Mouse (Mus musculus): ENCODE data around the gene Vnn3. TPM values are rescaled to one million over a fixed set of nuclear protein-coding genes. Genes with fewer than 3 reads are reported as not detected.
A peak's percentile ranks its signal among the peaks of the same experiment; 100 is the strongest.

Vnn3 gene
- polyA plus RNA-seq (2016; fragmentation: Nextera tagmentation; extraction: Ambion mirVana) = not detected in 2 replicates

- Histone ChIP-seq H3K4me1 (replicated peaks) (no peaks in the 10 kb centered on the region), H3K4me3 (no peak within 1 kb of the TSS), H3K9me3 (replicated peaks) (no peaks in the 10 kb centered on the region), H3K4me2 (no peak within 1 kb of the TSS), H3K27ac (ENCODE audit: poor library complexity, severe bottlenecking) (no peak within 1 kb of the TSS), H3K9ac (no peak within 1 kb of the TSS), H3K27me3 (replicated peaks) (no peaks in the 10 kb centered on the region), H3K36me3 (no peaks in the 10 kb centered on the region)
- no peak for ATAC-seq (ENCODE audit: insufficient number of reproducible peaks, low FRiP score)
- 79% methylated on average over 4 of the region's 4 CpGs for WGBS
Observed at GRCm38 (mm10) chr10:23851228-23851912, at the start of gene Vnn3. Gene Vnn3, plus strand, starts transcription at chr10:23851462.

DNA sequence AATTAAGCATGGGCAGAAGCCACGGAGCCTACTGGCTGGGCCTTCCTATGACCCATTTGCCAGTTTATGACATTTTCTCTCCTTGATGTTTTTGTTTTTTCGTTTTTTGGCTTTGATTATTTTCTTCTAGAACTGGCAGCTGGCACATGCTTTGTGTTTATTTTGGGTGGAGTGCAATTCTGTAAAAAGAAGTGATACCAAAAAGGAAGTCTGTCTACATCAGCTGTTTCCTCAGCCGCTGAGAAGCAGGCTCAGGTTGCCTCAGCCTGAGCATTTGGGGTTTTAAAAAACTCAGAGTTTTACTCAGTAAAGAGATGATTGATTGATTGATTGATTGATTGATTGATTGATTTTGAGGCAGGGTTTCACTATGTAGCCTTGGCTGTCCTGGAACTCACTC lies 48.4 kb upstream of the Vnn3 start:
- ATAC-seq (ENCODE audit: insufficient number of reproducible peaks, low FRiP score) = no peak
- no peak overlapping the region for H3K4me2 ChIP-seq
- 42% methylated on average over 3 of the region's 3 CpGs for WGBS
- no peak overlapping the region for H3K4me3 ChIP-seq
- peaks cover 52% of the 10 kb centered on the region for H3K36me3 ChIP-seq
- no peaks in the 10 kb centered on the region for H3K27me3 ChIP-seq (replicated peaks)
- H3K4me1 ChIP-seq (replicated peaks) = 0 out of 2 replicates have a peak, but pooled peaks cover 4% of the 10 kb centered on the region
- no peak overlapping the region for H3K27ac ChIP-seq (ENCODE audit: poor library complexity, severe bottlenecking)
- no peak overlapping the region for H3K9ac ChIP-seq
- no peaks in the 10 kb centered on the region for H3K9me3 ChIP-seq (replicated peaks)

DNA sequence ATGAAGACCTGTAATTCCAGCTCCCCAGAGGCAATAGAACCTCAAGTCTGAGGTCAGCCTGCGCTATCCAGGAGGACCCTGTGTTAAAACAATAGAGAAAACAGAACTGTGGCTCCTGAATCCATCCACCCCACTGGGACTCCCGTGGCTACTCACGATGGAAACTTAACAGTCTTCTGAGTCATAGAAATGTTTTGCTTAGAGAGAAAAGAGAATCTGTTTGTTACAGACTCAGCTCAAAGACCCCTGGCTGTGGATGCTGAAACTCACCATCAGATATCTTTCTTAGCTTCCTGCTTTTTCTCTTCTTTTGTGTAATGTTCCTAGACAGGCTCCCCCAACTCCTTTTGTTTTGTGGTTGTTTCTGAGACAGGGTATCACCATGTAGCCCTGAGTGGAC lies 46.6 kb upstream of the Vnn3 start:
- no peaks in the 10 kb centered on the region for H3K9me3 ChIP-seq (replicated peaks)
- WGBS = 66% methylated on average over 3 of the region's 3 CpGs
- H3K27ac ChIP-seq (ENCODE audit: poor library complexity, severe bottlenecking) = no peak overlapping the region
- H3K36me3 ChIP-seq = peaks cover 56% of the 10 kb centered on the region
- no peak overlapping the region for H3K9ac ChIP-seq
- no peak overlapping the region for H3K4me3 ChIP-seq
- H3K27me3 ChIP-seq (replicated peaks) = no peaks in the 10 kb centered on the region
- no peak overlapping the region for H3K4me2 ChIP-seq
- no peaks in the 10 kb centered on the region for H3K4me1 ChIP-seq (replicated peaks)
- ATAC-seq (ENCODE audit: insufficient number of reproducible peaks, low FRiP score) = no peak

DNA sequence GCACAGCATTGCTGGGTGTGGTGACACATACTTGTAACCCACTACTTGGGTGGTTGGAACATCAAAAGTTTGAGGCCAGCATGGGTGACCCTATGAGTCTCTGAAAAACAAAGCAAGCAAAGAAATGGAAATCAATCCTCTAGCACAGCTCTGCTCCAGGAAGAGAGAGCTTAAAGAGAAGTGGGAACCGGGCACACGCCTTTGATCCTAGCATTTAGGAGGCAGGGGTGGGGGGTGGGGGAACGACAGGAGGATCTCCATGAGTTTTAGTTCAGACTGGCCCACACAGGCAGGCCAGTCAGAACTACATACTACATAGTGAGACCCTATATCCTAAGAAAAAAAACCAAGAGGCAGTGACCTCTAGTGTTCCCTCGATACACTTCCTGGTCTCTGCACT lies 45.1 kb upstream of the Vnn3 start:
- peaks cover 43% of the 10 kb centered on the region for H3K36me3 ChIP-seq
- no peak overlapping the region for H3K4me3 ChIP-seq
- H3K27me3 ChIP-seq (replicated peaks) = no peaks in the 10 kb centered on the region
- no peak overlapping the region for H3K9ac ChIP-seq
- ATAC-seq (ENCODE audit: insufficient number of reproducible peaks, low FRiP score) = no peak
- H3K4me2 ChIP-seq = no peak overlapping the region
- no peaks in the 10 kb centered on the region for H3K4me1 ChIP-seq (replicated peaks)
- H3K27ac ChIP-seq (ENCODE audit: poor library complexity, severe bottlenecking) = no peak overlapping the region
- H3K9me3 ChIP-seq (replicated peaks) = no peaks in the 10 kb centered on the region
- 44% methylated on average over 4 of the region's 4 CpGs for WGBS

GRCm38 (mm10) chr10:23811635-23812437 lies 39.4 kb upstream of the Vnn3 start:
- ATAC-seq (ENCODE audit: insufficient number of reproducible peaks, low FRiP score) = no peak
- H3K4me1 ChIP-seq (replicated peaks) = 0 out of 2 replicates have a peak, but pooled peaks cover 3% of the 10 kb centered on the region
- H3K9ac ChIP-seq = no peak overlapping the region
- H3K4me3 ChIP-seq = no peak overlapping the region
- no peak overlapping the region for H3K4me2 ChIP-seq
- WGBS = 57% methylated on average over 9 of the region's 12 CpGs
- peaks cover 7% of the 10 kb centered on the region for H3K36me3 ChIP-seq
- H3K27me3 ChIP-seq (replicated peaks) = no peaks in the 10 kb centered on the region
- H3K27ac ChIP-seq (ENCODE audit: poor library complexity, severe bottlenecking) = no peak overlapping the region
- no peaks in the 10 kb centered on the region for H3K9me3 ChIP-seq (replicated peaks)

GRCm38 (mm10) chr10:23812438-23812759 lies 38.9 kb upstream of the Vnn3 start:
- Histone ChIP-seq H3K27me3 (replicated peaks) (no peaks in the 10 kb centered on the region), H3K4me1 (replicated peaks) (0 out of 2 replicates have a peak, but pooled peaks cover 3% of the 10 kb centered on the region), H3K9ac (no peak overlapping the region), H3K36me3 (peaks cover 4% of the 10 kb centered on the region), H3K4me2 (no peak overlapping the region), H3K9me3 (replicated peaks) (no peaks in the 10 kb centered on the region), H3K27ac (ENCODE audit: poor library complexity, severe bottlenecking) (no peak overlapping the region), H3K4me3 (no peak overlapping the region)
- no peak for ATAC-seq (ENCODE audit: insufficient number of reproducible peaks, low FRiP score)

GRCm38 (mm10) chr10:23812852-23813766 lies 38.2 kb upstream of the Vnn3 start:
- WGBS = 56% methylated on average over 11 of the region's 11 CpGs
- Histone ChIP-seq H3K27ac (ENCODE audit: poor library complexity, severe bottlenecking) (no peak overlapping the region), H3K9me3 (replicated peaks) (no peaks in the 10 kb centered on the region), H3K9ac (no peak overlapping the region), H3K4me1 (replicated peaks) (0 out of 2 replicates have a peak, but pooled peaks cover 3% of the 10 kb centered on the region), H3K27me3 (replicated peaks) (no peaks in the 10 kb centered on the region), H3K4me3 (no peak overlapping the region), H3K36me3 (peaks cover 8% of the 10 kb centered on the region), H3K4me2 (no peak overlapping the region)
- no peak for ATAC-seq (ENCODE audit: insufficient number of reproducible peaks, low FRiP score)

DNA sequence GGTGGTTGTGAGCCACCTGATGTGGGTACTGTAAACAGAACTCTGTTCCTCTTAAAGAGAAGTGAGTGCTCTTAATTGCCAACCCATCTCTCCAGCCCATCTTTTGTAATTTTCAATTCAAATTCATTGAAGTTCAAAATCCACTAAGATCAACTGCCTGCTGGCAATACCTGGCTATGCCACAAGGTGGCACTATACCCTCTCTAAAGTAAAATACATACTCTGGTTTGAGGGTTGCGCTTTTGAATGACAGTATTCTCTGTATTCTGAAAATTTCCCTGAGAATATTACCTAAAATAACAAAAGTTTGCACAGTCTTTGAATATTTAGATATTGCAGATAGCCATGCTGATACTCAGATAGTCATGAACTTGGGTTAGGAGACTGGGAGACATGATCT lies 36.1 kb upstream of the Vnn3 start:
- Histone ChIP-seq H3K9me3 (replicated peaks) (no peaks in the 10 kb centered on the region), H3K4me2 (no peak overlapping the region), H3K27ac (ENCODE audit: poor library complexity, severe bottlenecking) (no peak overlapping the region), H3K9ac (no peak overlapping the region), H3K4me1 (replicated peaks) (0 out of 2 replicates have a peak, but pooled peaks cover 3% of the 10 kb centered on the region), H3K27me3 (replicated peaks) (no peaks in the 10 kb centered on the region), H3K36me3 (peaks cover 23% of the 10 kb centered on the region), H3K4me3 (no peak overlapping the region)
- 53% methylated on average over 1 of the region's 1 CpGs for WGBS
- ATAC-seq (ENCODE audit: insufficient number of reproducible peaks, low FRiP score) = peak; percentile 25; the same call in 1 of the 2 replicates

- Histone ChIP-seq H3K27ac (ENCODE audit: poor library complexity, severe bottlenecking) (no peak overlapping the region), H3K4me3 (no peak overlapping the region), H3K9ac (peak overlapping the region; percentile 12; the same call in 1 of the 2 replicates), H3K27me3 (replicated peaks) (no peaks in the 10 kb centered on the region), H3K36me3 (peaks cover 24% of the 10 kb centered on the region), H3K4me2 (no peak overlapping the region), H3K9me3 (replicated peaks) (no peaks in the 10 kb centered on the region), H3K4me1 (replicated peaks) (0 out of 2 replicates have a peak, but pooled peaks cover 3% of the 10 kb centered on the region)
- no peak for ATAC-seq (ENCODE audit: insufficient number of reproducible peaks, low FRiP score)
- WGBS = 68% methylated on average over 7 of the region's 7 CpGs
Observed at GRCm38 (mm10) chr10:23816241-23816640, 35.0 kb upstream of the Vnn3 start.

DNA sequence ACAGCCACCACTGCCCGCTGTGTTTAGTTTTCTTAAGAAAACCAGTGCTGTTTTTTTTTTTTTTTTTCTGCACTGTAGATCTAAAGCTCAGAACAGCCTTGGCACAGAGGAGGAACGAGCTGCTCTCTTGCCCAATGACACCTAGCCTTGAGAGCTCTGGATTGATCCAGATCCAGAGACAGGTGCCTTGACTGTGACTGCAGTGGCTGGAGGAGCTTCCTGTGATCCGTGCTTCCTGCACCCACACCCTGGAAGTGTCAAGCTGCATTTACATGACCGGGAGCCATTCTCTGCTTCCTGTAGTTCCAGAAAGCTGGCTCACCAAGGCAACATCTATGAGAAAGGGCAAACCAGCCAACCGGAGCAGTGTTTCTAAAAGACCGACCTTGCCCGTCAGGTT lies 24.7 kb upstream of the Vnn3 start:
- WGBS = 80% methylated on average over 7 of the region's 7 CpGs
- ATAC-seq (ENCODE audit: insufficient number of reproducible peaks, low FRiP score) = no peak
- H3K4me3 ChIP-seq = no peak overlapping the region
- H3K9me3 ChIP-seq (replicated peaks) = no peaks in the 10 kb centered on the region
- no peak overlapping the region for H3K27ac ChIP-seq (ENCODE audit: poor library complexity, severe bottlenecking)
- no peaks in the 10 kb centered on the region for H3K27me3 ChIP-seq (replicated peaks)
- H3K4me2 ChIP-seq = no peak overlapping the region
- H3K9ac ChIP-seq = no peak overlapping the region
- no peaks in the 10 kb centered on the region for H3K4me1 ChIP-seq (replicated peaks)
- peaks cover 51% of the 10 kb centered on the region for H3K36me3 ChIP-seq
